Mouse (Mus musculus) embryonic facial prominence, embryonic 11.5 days (tissue): ENCODE results near the gene Tmem220. TPM values are rescaled to one million over a fixed set of nuclear protein-coding genes. Genes with fewer than 3 reads are reported as not detected.
A peak's percentile ranks its signal among the peaks of the same experiment; 100 is the strongest.

ENCODE experiments used
- ATAC-seq: fragments of 200-750 bp; cut with Nextera tagmentation; replicated peaks from 2 replicates; pipeline ENCODE4 v1.8.0; 2017; ENCODE audit warnings: low read depth; ENCODE audit not compliant: insufficient number of reproducible peaks, low FRiP score, low TSS enrichment
- DNase-seq: peaks from one replicate; pipeline ENCODE4 v3.0.0-alpha.2; 2015; ENCODE audit warnings: low spot score
- H3K27ac ChIP-seq: fragments of 300-500 bp; sonication (generic); replicated peaks from 2 replicates; pipeline ENCODE4 v1.5.1; 2014; ENCODE audit warnings: mild to moderate bottlenecking, low read depth, low read length, control low read depth
- H3K27me3 ChIP-seq: fragments of 300-500 bp; sonication (generic); 2 replicates; pipeline ENCODE4 v1.6.1; 2014; ENCODE audit warnings: mild to moderate bottlenecking, low read length, moderate library complexity, mixed read lengths; ENCODE audit not compliant: control insufficient read depth, insufficient read depth
- H3K36me3 ChIP-seq: fragments of 300-500 bp; sonication (generic); replicated peaks from 2 replicates; pipeline ENCODE4 v1.6.1; 2014; ENCODE audit warnings: low read depth, mild to moderate bottlenecking, low read length, moderate library complexity, mixed read lengths; ENCODE audit not compliant: control insufficient read depth, insufficient read depth
- H3K4me1 ChIP-seq: fragments of 300-500 bp; sonication (generic); 2 replicates; pipeline ENCODE4 v1.6.1; 2014; ENCODE audit warnings: low read length, mixed read lengths; ENCODE audit not compliant: control insufficient read depth, insufficient read depth
- H3K4me2 ChIP-seq: fragments of 300-500 bp; sonication (generic); 2 replicates; pipeline ENCODE4 v1.6.1; 2014; ENCODE audit warnings: low read depth, mild to moderate bottlenecking, control low read depth, low read length, moderate library complexity
- H3K4me3 ChIP-seq: fragments of 300-500 bp; sonication (generic); 2 replicates; pipeline ENCODE4 v1.5.1; 2014; ENCODE audit warnings: low read depth, low read length, control low read depth
- H3K9ac ChIP-seq: fragments of 300-500 bp; sonication (generic); replicated peaks from 2 replicates; pipeline ENCODE4 v1.6.1; 2014; ENCODE audit warnings: mild to moderate bottlenecking, control low read depth, low read length
- H3K9me3 ChIP-seq: fragments of 300-500 bp; sonication (generic); replicated peaks from 2 replicates; pipeline ENCODE4 v1.6.1; 2016; ENCODE audit warnings: mild to moderate bottlenecking, low read length, inconsistent platforms, mixed read lengths; ENCODE audit not compliant: control insufficient read depth
- WGBS: fragments of 180-500 bp; shearing (Covaris S2); extraction: QIAGEN DNeasy Blood & Tissue Kit; methylation state at CpG from one replicate; pipeline ENCODE4 v1.1.7; 2014; 5-methylcytosine and 5-hydroxymethylcytosine counted together
- polyA plus RNA-seq: library from polyadenylated mRNA; unstranded; fragments of >200 nt; fragmentation: Nextera tagmentation; extraction: Ambion mirVana; gene quantifications from 2 replicates; pipeline ENCODE4 v1.2.1, GENCODE M21; 2014

The Tmem220 gene
- polyA plus RNA-seq, 1 experiment from 2014 or later = 0.98 TPM

GRCm38 (mm10) chr11:67052321-67052952, 27.5 kb downstream of the Tmem220 start, which contains the start of the genes Adprm and Sco1:
Adprm (minus strand) TSS chr11:67052594.
Sco1 (plus strand) TSS chr11:67052670.
- Histone ChIP-seq H3K27me3 (no peaks in the 10 kb centered on the region), H3K4me2 (peak within 1 kb of the TSS; percentile 71), H3K27ac (0 out of 2 replicates have a peak within 1 kb of the TSS, but pooled peaks have one; percentile 41), H3K9ac (peak within 1 kb of the TSS; percentile 80), H3K4me3 (peak within 1 kb of the TSS; percentile 93), H3K9me3 (no peaks in the 10 kb centered on the region), H3K4me1 (no peaks in the 10 kb centered on the region), H3K36me3 (peaks cover under 1% of the 10 kb centered on the region; the same call in 1 of the 2 replicates)
- WGBS = under 1% methylated on average over 50 of the region's 50 CpGs
- ATAC-seq = peak; percentile 92
- DNase-seq = peak; percentile 93

GRCm38 (mm10) chr11:67054754-67055365, 29.9 kb downstream of the Tmem220 start:
- no peak overlapping the region for H3K27ac ChIP-seq
- ATAC-seq (no peak), DNase-seq (no peak)
- no peaks in the 10 kb centered on the region for H3K27me3 ChIP-seq
- H3K9me3 ChIP-seq = no peaks in the 10 kb centered on the region
- no peak overlapping the region for H3K4me3 ChIP-seq
- WGBS = 90% methylated on average over 8 of the region's 8 CpGs
- no peak overlapping the region for H3K4me2 ChIP-seq
- H3K9ac ChIP-seq = no peak overlapping the region
- H3K4me1 ChIP-seq = no peaks in the 10 kb centered on the region
- H3K36me3 ChIP-seq = peaks cover 3% of the 10 kb centered on the region

GRCm38 (mm10) chr11:67061311-67061710, 36.4 kb downstream of the Tmem220 start:
- H3K36me3 ChIP-seq = peaks cover 3% of the 10 kb centered on the region

GRCm38 (mm10) chr11:67062726-67063125, 37.8 kb downstream of the Tmem220 start:
- ATAC-seq (no peak), DNase-seq (no peak)
- Histone ChIP-seq H3K4me1 (no peaks in the 10 kb centered on the region), H3K4me3 (no peak overlapping the region), H3K9me3 (no peaks in the 10 kb centered on the region), H3K9ac (no peak overlapping the region), H3K27me3 (no peaks in the 10 kb centered on the region), H3K27ac (no peak overlapping the region), H3K36me3 (no peaks in the 10 kb centered on the region; the same call in none of the 2 replicates), H3K4me2 (no peak overlapping the region)
- WGBS = 93% methylated on average over 3 of the region's 3 CpGs

More at GRCm38 (mm10) chr11:67061311-67061710, 36.4 kb downstream of the Tmem220 start:
- no peaks in the 10 kb centered on the region for H3K9me3 ChIP-seq
- WGBS = 90% methylated on average over 2 of the region's 2 CpGs
- no peaks in the 10 kb centered on the region for H3K27me3 ChIP-seq
- no peak overlapping the region for H3K4me2 ChIP-seq
- DNase-seq (no peak), ATAC-seq (no peak)
- no peaks in the 10 kb centered on the region for H3K4me1 ChIP-seq
- H3K27ac ChIP-seq = no peak overlapping the region
- H3K4me3 ChIP-seq = no peak overlapping the region
- H3K9ac ChIP-seq = no peak overlapping the region

- no peak overlapping the region for H3K27ac ChIP-seq
- H3K4me1 ChIP-seq = no peaks in the 10 kb centered on the region
- no peaks in the 10 kb centered on the region for H3K9me3 ChIP-seq
- DNase-seq (no peak), ATAC-seq (no peak)
- no peak overlapping the region for H3K4me2 ChIP-seq
- H3K9ac ChIP-seq = no peak overlapping the region
- H3K4me3 ChIP-seq = no peak overlapping the region
- H3K27me3 ChIP-seq = no peaks in the 10 kb centered on the region
- no peaks in the 10 kb centered on the region; the same call in 1 of the 2 replicates for H3K36me3 ChIP-seq
- WGBS = 93% methylated on average over 3 of the region's 3 CpGs
Observed at GRCm38 (mm10) chr11:67067741-67068140, 42.8 kb downstream of the Tmem220 start.

- Histone ChIP-seq H3K27ac (no peak overlapping the region), H3K4me3 (no peak overlapping the region), H3K4me1 (no peaks in the 10 kb centered on the region), H3K27me3 (no peaks in the 10 kb centered on the region), H3K36me3 (no peaks in the 10 kb centered on the region), H3K9ac (no peak overlapping the region), H3K4me2 (no peak overlapping the region), H3K9me3 (no peaks in the 10 kb centered on the region)
- ATAC-seq (no peak), DNase-seq (no peak)
- WGBS = 85% methylated on average over 15 of the region's 15 CpGs
Observed at GRCm38 (mm10) chr11:67072615-67073130, 47.7 kb downstream of the Tmem220 start.

GRCm38 (mm10) chr11:67075036-67075435, 50.1 kb downstream of the Tmem220 start:
- no peak overlapping the region for H3K27ac ChIP-seq
- no peak overlapping the region for H3K4me2 ChIP-seq
- H3K36me3 ChIP-seq = no peaks in the 10 kb centered on the region
- ATAC-seq = no peak
- no peak overlapping the region for H3K4me3 ChIP-seq
- H3K27me3 ChIP-seq = no peaks in the 10 kb centered on the region
- peak; percentile 22 for DNase-seq
- 28% methylated on average over 3 of the region's 3 CpGs for WGBS
- no peaks in the 10 kb centered on the region for H3K9me3 ChIP-seq
- no peak overlapping the region for H3K9ac ChIP-seq
- H3K4me1 ChIP-seq = no peaks in the 10 kb centered on the region

- DNase-seq (no peak), ATAC-seq (no peak)
- Histone ChIP-seq H3K27ac (no peak overlapping the region), H3K4me1 (no peaks in the 10 kb centered on the region; the same call in 1 of the 2 replicates), H3K36me3 (no peaks in the 10 kb centered on the region), H3K9me3 (no peaks in the 10 kb centered on the region), H3K4me2 (no peak overlapping the region), H3K4me3 (no peak overlapping the region), H3K9ac (no peak overlapping the region), H3K27me3 (no peaks in the 10 kb centered on the region)
- WGBS = 87% methylated on average over 5 of the region's 5 CpGs
Observed at GRCm38 (mm10) chr11:67076781-67077180, 51.8 kb downstream of the Tmem220 start.
